Mouse (Mus musculus) ovary, postnatal 10 days (tissue): Measurements from ENCODE around the gene Ryr2.
"Not testable (repeated sequence)": the region's sequence is repeated elsewhere in the genome, so short reads cannot be mapped to it uniquely, and the experiment has no call there.

ENCODE experiments used
- DNase-seq: peaks from one replicate; pipeline ENCODE4 v3.0.0; 2022; ENCODE audit warnings: low spot score

The Ryr2 gene

DNA sequence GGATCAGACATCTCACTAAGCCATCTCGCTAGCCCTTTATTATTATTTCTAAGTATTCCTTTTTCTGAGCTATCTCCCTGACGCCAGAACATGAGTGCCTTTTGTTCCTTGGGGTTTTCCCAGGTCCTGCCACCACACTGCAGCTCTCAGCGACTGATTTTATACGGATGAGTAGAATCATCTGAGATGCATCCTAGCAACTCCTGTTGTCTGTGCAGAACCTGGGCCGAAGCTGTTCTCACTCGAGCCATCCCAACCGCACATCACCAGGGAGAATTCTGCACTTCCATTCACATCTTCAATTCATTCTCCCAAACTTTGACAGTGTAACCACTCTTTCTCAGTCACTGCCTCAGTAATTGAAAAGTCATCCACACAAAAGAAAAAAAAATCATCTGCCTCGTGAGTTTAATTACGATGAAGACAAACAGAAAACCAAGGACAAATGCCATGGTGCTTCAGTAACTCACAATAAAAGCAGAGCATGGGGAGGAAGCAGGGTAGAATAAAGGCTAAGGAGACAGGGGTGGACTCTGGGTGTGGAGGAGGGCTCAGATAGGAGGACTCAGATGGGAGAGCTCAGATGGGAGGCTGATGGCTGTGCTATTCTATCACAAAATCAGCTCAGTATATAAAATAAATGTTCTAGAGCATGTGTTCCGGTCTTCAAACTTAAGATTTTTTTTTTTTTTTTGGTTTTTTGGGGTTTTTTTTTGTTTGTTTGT, 226.1 kb downstream of the Ryr2 start:
- no peak for DNase-seq

DNA sequence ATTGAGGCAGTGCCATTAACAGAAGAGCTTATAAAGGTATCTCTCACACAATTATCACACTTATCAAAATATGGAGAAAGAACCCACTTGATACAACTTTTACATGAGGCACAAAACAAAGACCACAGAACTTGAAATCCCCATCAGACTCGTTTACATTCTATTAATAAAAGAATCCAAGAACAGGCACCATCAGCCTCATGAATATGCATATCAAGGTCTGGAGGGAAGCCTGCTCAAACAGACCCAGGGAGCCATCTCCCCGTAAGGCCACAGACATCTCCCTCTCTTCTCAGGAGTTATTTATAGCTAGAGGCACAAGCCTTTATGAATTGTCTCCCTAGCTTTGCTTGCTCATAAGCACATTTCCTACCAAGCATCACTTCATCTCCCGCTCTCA, 227.7 kb downstream of the Ryr2 start:
- DNase-seq, result no peak

DNA sequence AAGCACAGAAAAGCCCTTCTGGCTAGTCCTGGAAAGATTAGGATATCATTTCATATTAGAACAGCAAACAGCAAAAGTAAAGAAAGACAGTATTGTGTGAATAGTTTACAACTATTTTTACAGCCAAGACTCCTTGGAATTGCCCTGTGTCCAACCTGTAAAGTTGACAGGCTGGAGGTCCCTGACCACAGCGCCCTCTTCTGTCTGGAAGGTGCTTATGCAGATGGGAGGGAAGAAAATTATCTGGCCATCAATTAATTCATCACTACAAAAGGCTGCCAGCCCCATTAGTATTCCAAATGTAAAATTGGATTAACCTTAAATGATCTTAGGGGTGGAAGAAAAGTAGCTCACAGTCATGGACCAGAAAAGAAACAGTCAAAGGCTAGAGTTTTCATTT, 231.9 kb downstream of the Ryr2 start:
- DNase-seq, result no peak

DNA sequence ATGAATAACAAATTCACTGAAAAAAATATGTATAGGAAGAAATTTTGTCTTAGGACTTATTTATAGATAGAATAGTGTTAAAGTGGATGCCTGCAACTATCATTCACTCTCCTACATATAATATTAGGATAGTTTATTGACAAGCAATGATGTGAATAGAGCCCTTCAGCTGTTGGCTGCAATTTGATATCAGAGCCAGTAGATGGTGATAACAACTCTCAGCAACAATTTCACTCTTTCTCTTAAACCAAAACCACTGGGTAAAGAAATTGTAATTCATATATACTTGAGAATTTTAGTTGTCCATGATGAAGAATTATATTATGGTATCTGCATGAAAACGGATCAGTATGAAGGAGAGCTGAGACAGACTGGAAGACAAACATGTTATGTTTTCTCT, 236.8 kb downstream of the Ryr2 start:
- no peak for DNase-seq

DNA sequence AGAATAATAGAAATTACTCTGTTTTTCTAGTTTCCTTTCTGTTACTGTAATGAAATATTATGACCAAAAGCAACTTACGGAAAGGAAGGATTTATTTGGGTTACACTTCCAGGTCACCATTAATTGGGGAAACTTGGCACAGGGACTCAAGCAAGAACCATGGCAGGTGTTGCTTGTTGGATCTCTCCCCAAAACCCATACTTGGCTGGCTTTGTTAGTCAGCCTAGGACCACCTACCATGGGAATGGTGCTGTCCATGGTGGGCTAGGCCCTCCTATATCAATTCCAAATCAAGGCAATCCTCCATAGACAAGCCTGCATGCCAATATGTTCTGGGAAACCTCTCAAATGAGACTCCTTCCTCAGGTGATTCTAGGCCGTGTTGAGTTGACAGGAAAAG, 237.3 kb downstream of the Ryr2 start:
- DNase-seq, result no peak

DNA sequence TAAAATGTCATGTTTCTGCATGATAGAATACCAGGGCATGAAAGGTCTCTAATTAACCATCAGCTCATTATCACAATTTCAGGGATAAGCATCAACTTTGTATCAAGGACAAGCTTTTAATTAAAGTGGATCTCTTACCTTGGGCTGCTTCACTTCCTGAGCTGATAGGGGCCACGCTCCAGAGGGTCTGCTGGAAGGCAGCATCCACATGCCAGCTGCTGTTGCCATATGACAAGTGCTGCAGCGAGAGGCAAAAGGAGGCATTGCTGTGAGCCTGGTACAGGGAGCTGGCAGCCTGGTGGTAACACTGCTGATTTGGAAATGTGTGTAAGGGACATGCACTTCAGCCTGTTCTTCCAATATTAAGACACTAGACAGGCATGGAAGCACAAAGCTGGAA, 237.8 kb downstream of the Ryr2 start:
- no peak for DNase-seq

DNA sequence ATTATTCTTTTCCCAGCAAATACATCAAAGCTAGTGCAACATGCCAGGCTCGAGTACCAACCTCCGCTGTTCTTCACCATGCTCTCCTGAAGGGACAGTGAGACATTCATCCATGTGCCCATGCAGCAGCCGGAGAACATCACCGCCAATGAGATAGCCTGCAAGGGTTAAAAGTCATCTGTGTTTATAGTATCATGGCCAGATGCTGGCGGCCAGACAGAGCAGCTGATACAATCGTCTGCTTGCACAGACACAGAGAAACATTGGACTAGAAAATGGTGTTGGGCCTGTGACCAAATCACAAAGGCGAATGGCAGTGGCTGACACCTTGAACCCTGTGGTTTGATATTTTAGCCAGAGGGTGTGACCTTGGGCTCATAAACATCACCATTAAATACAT, 238.7 kb downstream of the Ryr2 start:
- DNase-seq, result no peak

DNA sequence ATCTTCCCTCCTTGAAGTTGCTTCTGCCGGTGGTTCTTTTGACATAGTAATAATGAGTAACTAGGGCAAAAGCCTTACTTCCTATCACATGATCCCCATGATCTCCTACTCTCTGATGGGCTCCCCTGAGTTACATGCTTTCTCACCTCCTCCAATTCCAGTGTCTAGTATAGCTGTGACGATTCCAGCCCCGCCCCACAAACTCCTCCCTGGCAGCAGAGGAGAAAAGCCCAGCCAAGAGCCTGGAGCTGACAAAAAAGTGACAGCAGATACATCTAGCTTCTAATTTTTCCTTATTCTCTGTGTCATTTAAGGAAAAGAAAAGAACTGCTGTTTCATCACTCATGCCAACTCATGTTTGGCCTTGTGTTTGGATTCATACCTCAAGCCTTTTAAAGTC, 241.5 kb downstream of the Ryr2 start:
- no peak for DNase-seq

DNA sequence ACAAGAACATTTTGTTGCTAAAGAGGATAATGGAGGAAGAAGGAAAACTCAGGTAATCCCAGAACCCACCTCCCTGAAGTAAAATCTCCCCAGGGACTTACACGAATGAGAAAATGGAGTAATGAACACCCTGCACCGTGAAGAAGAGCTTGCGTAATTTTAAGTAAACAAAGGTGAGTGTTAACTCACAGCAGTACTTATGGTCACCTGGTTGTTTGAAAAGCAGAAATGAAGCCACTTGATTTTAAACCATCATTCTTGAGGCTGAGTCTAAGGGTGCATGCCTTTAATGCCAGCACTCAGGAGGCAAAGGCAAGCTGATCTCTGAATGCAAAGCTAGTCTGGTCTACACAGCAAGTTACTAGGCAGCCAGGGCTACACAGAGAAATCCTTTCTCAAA, 255.1 kb downstream of the Ryr2 start:
- DNase-seq, result no peak

DNA sequence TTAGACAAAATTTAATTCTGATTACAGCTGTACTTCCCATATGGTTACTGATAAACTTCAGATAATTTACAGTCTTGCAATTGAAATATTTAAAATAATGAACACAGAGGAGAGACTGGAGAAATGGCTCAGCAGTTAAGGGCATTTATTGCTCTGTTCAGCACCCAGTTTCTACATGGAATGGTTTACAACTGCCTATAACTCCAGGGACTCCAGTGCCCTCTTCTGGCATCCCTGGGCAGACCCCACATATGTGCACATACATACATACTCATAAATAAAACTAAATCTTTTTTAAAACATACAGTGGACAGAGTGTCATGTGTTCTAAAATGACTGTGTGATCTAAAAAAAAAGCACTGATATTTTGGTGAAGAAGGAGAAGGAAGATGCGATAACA, 262.9 kb downstream of the Ryr2 start:
- DNase-seq, result no peak

DNA sequence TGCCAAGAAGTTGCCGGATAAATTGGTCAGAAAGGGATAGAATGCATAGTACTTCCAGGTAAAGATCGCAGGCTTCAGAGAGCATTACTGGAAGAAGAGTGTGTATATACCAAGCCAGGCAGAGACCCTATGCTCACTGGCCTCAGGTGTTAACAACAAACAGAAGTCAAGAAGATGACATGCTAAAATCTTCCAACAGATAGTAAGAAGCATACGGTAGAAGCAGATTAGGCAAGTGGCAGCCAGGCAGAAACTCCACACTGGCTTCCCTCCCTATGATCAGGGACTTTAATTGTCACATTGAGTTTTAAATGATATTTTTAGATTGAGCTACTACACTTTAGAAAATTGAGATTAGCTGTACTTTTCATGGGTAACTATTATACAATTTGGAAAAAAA, 268.9 kb downstream of the Ryr2 start:
- no peak for DNase-seq

DNA sequence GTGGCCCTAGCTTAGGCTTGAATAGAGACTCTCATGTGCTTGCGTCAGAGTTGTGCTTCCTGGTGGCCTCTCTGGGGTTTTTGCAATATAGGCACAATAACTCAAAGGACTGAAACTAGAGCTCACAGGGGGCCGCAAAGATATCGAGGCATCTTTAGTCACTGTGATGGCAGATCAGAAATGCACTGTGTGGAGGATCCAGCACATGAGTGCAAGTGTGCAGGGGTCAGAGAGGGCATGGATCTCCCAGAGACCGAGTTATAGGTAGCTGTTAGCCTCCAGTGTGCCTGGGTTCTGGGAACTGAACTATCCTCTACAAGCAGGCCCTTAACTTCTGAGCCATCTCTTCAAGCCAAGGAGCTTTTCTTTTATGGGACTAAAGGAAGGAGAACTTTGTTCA, 269.6 kb downstream of the Ryr2 start:
- DNase-seq, result no peak

DNA sequence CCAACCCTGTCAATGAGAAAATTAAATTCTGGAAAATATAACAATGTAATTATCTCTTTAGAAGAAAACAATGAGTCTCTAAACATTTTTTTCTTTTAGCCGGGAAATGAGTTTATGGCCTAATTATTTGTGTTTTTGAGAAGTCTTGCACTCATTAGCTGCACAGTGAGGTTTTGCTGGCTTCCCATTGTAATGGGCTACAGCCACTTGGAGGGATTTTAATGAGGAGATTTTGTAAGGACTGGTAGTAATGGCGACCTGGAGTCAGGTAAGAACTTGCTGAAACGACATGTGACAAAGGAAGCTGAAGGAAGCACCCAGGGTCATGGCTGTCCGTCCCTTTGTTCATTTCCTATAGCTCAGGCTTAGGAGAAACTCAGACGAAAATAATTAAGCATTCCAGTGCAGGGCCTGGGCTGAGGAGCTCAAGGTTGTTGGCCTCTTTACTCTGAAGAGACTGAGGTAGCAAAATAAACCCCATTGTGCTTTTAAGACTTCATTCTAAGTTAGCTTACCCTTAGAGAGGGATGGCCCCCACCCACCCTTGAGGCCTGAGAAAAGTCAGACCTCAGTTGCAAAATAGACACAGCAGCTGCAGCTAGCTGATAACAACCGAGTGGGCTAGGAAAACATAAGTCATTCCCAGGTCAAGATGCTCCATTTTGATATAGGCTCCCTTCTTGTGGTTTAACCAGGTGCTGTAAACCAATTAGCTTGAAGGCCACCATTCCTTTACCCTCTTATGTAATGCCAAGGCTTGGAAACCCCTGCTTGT, 270.3 kb downstream of the Ryr2 start:
- no peak for DNase-seq

DNA sequence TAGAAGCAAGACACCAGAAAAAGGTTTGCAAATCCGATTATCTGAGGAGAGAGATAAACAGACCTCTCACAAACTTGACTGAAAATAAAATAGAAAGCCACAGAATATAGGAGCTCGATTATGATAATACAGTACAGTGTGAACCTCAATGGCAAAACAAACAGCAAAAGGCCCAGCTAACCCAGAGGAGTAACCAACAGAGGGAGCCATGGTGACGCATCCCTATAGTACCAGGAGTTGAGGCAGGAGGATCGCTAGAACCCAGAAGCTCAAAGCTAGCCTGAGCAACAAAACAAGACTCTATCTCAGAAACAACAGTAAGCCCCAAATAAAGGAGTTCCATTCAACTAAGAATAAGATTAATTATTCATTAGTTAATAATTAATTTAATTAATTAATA, 275.5 kb downstream of the Ryr2 start:
- no peak for DNase-seq

DNA sequence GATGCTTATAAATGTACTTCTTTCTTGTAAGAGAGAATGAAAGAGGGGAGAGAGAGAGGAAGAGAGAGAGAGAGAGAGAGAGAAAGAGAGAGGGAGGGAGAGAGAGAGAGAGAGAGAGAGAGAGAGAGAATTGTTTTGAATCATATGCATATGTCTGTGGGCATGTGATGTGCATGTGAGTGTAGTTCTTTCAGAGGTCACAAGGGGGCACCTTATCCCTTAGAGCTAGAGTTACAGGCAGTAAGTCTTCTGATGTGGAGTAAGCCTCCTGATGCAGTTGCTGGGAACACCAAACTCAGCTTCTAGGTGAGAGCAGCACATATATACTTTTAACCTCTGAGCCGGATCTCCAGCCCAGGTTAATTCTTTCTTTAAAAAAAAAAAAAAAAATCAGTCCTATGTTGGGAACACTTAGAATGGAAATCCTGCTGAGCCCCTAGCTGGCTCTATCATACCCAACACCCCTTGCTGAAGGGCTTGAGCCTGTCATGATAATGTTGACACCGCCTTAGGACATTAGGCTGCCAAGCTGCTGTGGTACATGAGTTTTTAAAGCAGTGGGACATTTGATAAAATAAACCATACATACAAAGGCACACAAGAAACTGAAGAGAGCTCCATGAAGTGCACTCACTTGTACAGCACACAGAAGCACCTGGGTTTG, 281.1 kb downstream of the Ryr2 start:
- DNase-seq, result no peak

DNA sequence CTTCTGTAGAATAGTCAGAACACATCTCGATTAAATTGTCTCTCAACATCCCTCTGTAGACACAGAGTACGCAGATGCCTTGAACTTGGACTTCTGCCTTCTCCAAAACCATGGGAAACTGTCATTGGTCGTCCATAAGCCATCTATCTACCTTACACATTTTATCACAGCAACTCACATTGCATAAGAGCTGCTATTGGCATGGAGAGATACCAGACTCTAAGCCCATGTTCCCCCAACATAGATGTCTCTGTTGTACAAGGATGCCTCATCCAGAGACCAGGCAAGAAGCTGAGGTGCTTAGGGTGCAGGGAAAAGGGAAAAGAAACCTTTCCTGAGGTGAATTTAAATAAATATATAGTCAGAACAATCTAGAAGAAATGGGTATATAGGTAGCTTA, 288.0 kb downstream of the Ryr2 start:
- no peak for DNase-seq

DNA sequence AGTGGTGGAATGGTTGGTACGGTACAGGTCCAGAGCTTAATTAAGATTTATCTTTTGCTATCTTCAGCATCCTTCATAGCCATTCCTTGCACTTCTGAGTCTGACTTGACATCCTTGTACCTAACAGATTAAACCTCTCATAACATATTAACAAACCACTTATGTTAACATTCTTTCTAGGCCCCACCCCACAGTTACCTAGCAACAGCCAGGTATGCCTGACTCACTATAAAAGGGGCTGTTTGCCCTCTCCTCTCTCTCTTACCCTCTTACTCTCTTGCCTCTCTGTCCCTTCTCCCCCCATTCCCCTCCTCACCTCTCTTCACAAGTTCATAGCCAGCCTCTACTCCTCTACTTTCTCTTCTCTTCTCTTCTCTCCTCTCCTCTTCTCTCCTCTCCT, 297.4 kb downstream of the Ryr2 start:
- not testable (repeated sequence) for DNase-seq

DNA sequence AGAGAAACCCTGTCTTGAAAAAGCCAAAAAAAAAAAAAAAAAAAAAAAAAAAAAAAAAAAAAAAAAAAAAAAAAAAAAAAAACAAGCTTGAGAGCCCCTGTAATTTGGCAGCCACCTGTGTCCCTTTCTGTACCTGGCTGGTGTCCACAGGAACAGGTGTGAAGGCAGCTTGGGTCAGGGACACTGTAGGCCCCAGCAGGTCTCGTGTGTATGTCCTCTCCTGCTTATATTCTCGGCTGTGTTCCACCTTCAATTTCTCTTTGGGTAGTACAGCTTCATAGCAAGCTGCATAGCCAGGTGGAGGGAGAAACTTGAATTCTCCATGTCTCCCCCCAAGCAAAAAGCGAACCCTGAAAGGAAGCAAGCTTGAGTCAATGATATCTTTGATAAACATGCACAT, 314.2 kb downstream of the Ryr2 start:
- DNase-seq, result no peak

DNA sequence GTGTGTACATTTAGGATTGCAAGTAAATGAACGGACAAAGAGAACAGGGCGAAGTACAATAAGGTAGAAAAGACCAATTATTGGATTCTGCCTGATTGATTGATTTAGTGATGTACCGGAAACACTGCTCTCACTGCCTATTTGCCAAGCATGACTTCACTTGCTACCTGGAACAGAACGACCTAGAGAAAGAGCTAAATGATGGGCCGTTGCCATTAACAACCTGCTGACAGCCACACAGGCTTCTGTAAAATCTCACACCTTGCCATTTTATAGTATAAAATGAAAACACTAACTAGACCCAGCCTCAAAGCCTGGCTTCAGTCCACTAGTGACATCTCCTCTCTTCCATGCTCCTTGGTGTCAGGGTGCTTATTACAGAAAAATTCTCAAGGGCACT, 316.2 kb downstream of the Ryr2 start:
- DNase-seq, result no peak

DNA sequence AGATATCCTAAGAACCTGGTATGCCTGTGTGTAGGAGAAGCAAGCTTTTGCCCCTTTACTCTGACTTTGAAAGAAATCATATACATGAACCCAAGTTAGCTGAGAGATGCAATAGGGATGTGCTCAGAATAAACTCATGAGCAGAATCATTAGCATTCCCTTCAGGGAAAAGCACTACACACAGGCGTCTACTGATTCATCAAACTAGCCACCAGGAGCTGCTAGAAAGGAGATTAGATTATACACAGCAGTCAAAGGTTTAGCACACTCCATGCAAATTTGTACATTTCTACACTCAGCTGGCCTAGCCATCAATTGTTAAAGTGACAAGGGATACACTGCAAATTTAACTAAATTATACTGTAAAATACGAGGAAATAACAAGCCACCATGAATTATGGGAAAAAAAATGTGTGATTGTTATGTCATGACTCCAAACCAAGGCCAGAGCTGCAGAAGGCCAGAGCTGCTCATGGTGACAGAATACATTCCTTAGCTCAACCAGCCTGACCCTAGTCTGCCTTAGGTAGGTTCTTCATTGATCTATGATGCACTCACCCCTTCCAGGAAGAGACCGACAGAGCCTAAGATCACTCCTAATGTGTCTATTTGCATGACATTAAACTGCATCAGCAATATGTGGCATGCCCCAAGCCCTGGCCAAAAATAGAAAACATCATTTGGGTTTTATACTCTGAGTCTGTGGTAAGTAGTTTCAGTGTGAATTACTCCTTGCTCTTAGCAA, 324.2 kb downstream of the Ryr2 start:
- no peak for DNase-seq

DNA sequence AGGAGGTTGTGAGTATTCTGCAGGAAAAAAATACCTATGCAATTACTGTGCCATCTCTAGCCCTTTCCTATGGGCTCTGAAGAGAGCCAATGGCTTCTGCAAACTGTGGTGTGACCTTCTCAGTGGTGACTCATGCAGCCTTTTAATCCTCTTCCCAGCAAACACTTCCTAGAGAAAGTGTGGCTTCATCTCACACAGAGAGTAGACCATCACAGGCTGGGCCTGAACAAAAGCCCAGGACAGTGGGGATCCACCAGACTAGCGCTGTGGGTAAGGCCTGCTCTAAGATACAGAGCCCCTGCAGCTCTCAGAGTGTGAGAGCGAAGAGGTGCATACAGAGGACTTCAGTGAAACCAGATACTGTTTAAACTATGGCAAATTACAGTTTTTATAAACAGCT, 325.7 kb downstream of the Ryr2 start:
- no peak for DNase-seq

DNA sequence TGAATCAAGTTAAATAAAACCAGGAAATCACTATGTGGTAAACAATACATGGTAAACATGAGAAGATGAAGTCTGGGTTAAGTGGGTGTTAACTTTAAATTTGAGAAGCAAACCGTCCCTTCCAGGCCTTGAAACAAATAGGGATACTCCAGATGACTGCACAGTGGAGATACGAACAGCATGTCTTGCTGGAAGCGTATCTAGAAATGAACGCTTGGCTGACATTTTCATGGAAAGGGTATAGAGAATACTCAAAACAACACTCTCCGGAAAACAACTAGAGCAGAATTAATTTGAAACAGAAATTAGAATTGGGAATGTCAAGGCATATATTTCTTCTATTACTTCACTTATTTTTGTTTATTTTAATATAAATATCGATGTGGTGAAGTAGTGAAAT, 329.0 kb downstream of the Ryr2 start:
- no peak for DNase-seq

DNA sequence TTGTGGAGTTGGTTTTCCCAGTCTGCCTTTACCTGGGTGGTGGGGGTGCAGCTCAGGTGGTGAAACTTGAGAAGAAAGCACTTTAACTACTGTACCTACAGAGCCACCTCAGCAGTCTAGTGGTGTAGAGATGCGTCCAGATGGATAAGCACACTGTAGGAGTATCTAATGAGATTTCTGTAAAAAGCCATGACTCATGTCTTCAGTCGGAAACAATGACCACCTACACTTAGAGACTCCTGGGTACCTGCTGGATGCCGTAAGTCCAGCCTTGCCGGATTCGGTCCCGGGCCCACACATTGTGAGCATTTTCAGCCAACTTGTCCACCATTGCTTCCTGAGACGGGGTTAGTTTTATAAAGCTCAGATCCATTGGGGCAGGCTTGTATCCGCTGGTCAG, 334.6 kb downstream of the Ryr2 start:
- DNase-seq, result no peak
